Mouse (Mus musculus): ENCODE data around the gene Rpl32. TPM values are rescaled to one million over a fixed set of nuclear protein-coding genes. Genes with fewer than 3 reads are reported as not detected.

Gene Rpl32
- polyA plus RNA-seq, 1 experiment = 1,009 TPM

DNA sequence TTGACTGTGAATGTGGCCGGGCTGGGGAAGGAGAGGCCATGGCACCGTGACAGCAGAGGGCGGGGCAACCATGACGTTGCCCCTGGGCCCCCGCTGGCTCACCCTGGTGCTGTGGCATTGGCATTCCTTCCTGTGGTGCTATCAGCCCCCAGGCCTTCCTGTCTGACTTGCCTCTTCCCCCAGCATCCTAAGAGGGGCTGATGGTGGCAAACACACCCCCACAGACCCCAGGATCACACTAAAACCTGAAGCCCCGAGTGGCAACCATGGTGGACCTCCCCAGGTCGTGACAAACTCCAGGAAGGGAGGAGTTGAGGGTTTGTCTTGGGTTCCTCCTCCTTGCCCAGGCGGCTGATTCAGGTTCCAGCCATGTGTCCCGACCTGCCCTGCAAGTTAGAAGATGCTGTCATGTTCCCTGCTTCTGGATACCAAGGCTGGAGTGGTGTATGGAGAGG is 49.5 kb downstream of the Rpl32 start:
- Histone ChIP-seq H3K27ac (ENCODE audit: insufficient read depth, low read length) (no peak overlapping the region), H3K4me1 (ENCODE audit: control insufficient read depth, insufficient read depth, low read length) (peaks cover 6% of the 10 kb centered on the region), H3K4me3 (ENCODE audit: insufficient read depth, low read length) (no peak overlapping the region)
- TF ChIP-seq CTCF (IDR thresholded peaks at IDR 0.05; ENCODE audit: extremely low read depth, insufficient read depth, low read length) = no peak
- TF ChIP-seq POLR2A (IDR thresholded peaks at IDR 0.05; ENCODE audit: extremely low read depth, insufficient read depth, low read length) = no peak

DNA sequence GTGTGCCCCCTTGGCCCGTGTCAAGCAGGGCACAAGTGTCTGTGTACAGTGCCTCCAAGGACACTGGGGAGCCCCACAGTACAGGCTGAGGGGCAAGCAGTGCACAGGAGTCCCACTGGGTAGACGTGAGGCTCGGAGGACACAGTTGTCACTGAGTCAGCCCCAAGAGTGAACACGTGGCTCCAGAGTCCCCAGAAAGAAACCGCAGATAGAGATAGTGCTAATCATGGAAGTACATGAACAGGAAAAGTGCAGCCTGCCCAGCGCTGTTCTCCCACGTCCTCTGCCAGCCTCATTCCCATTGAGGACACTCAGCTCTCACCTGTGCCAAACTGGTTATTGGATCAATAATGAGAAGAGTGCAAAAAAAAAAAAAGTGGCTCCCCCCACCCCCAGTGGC is 53.0 kb downstream of the Rpl32 start:
- H3K27ac ChIP-seq (ENCODE audit: insufficient read depth, low read length) = no peak overlapping the region
- TF ChIP-seq CTCF (IDR thresholded peaks at IDR 0.05; ENCODE audit: extremely low read depth, insufficient read depth, low read length) = no peak
- no peak for TF ChIP-seq POLR2A (IDR thresholded peaks at IDR 0.05; ENCODE audit: extremely low read depth, insufficient read depth, low read length)
- no peak overlapping the region for H3K4me3 ChIP-seq (ENCODE audit: insufficient read depth, low read length)
- H3K4me1 ChIP-seq (ENCODE audit: control insufficient read depth, insufficient read depth, low read length) = no peaks in the 10 kb centered on the region

Other genes starting within 250 kb of the Rpl32 start
- 0.23 TPM in 1 of 2 replicates, not detected in the other for gene Mkrn2os, start 216.2 kb downstream of the Rpl32 start, polyA plus RNA-seq (2012; rRNA removed)
- gene Mkrn2, start 206.8 kb downstream of the Rpl32 start, polyA plus RNA-seq (2012; rRNA removed) = 24.5 and 27.1 TPM in 2 replicates
- gene Raf1, start 132.1 kb downstream of the Rpl32 start, polyA plus RNA-seq (2012; rRNA removed) = 111 and 123 TPM in 2 replicates
- gene Tmem40, start 46.3 kb downstream of the Rpl32 start, polyA plus RNA-seq (2012; rRNA removed) = 5.5 TPM in 2 replicates
- 3.0 and 3.1 TPM in 2 replicates for gene Cand2, start 34.2 kb downstream of the Rpl32 start, polyA plus RNA-seq (2012; rRNA removed)
- gene Efcab12, start 29.7 kb upstream of the Rpl32 start, polyA plus RNA-seq (2012; rRNA removed) = 7.1 and 7.9 TPM in 2 replicates
- 9.5 and 10.1 TPM in 2 replicates for gene Mbd4, start 44.6 kb upstream of the Rpl32 start, polyA plus RNA-seq (2012; rRNA removed)
- 31.2 and 34.7 TPM in 2 replicates for gene Ift122, start 44.7 kb upstream of the Rpl32 start, polyA plus RNA-seq (2012; rRNA removed)
- 0.84 and 0.91 TPM in 2 replicates for gene Rho, start 123.0 kb upstream of the Rpl32 start, polyA plus RNA-seq (2012; rRNA removed)
- gene H1foo, start 136.2 kb upstream of the Rpl32 start, polyA plus RNA-seq (2012; rRNA removed) = not detected in 2 replicates
- 103 and 115 TPM in 2 replicates for gene Plxnd1, start 186.3 kb upstream of the Rpl32 start, polyA plus RNA-seq (2012; rRNA removed)